Mouse (Mus musculus): ENCODE data around the gene Gm3336.

Gene Gm3336

GRCm38 (mm10) chr8:70718297-70718696 lies at the start of gene Gm3336:
Gm3336 (plus strand) TSS chr8:70718543.
- DNase-seq (ENCODE audit: low spot score): peak; percentile 53

- DNase-seq (ENCODE audit: low spot score): no peak
Measured at GRCm38 (mm10) chr8:70671615-70672324, 46.6 kb upstream of the Gm3336 start.

GRCm38 (mm10) chr8:70672325-70673078 lies 45.8 kb upstream of the Gm3336 start:
- DNase-seq (ENCODE audit: low spot score): no peak

- DNase-seq (ENCODE audit: low spot score): peak; percentile 100
Measured at GRCm38 (mm10) chr8:70673079-70673856, 45.1 kb upstream of the Gm3336 start, which contains the start of gene Lsm4. Lsm4 (plus strand) TSS chr8:70673248.

- DNase-seq (ENCODE audit: low spot score): no peak
Measured at GRCm38 (mm10) chr8:70674109-70674508, 44.2 kb upstream of the Gm3336 start.

- no peak for DNase-seq (ENCODE audit: low spot score)
Measured at GRCm38 (mm10) chr8:70674716-70675115, 43.6 kb upstream of the Gm3336 start.

GRCm38 (mm10) chr8:70675336-70675735 lies 43.0 kb upstream of the Gm3336 start:
- DNase-seq (ENCODE audit: low spot score): no peak

GRCm38 (mm10) chr8:70677451-70678080 lies 40.8 kb upstream of the Gm3336 start:
- no peak for DNase-seq (ENCODE audit: low spot score)

GRCm38 (mm10) chr8:70678679-70679078 lies 39.7 kb upstream of the Gm3336 start:
- DNase-seq (ENCODE audit: low spot score): no peak

GRCm38 (mm10) chr8:70679404-70679803 lies 38.9 kb upstream of the Gm3336 start:
- no peak for DNase-seq (ENCODE audit: low spot score)

- no peak for DNase-seq (ENCODE audit: low spot score)
Measured at GRCm38 (mm10) chr8:70680039-70680438, 38.3 kb upstream of the Gm3336 start.

GRCm38 (mm10) chr8:70681410-70681809 lies 36.9 kb upstream of the Gm3336 start:
- no peak for DNase-seq (ENCODE audit: low spot score)

- peak; percentile 72 for DNase-seq (ENCODE audit: low spot score)
Measured at GRCm38 (mm10) chr8:70682193-70682592, 36.1 kb upstream of the Gm3336 start.

- DNase-seq (ENCODE audit: low spot score): no peak
Measured at GRCm38 (mm10) chr8:70682692-70683091, 35.7 kb upstream of the Gm3336 start.

- no peak for DNase-seq (ENCODE audit: low spot score)
Measured at GRCm38 (mm10) chr8:70684291-70684690, 34.1 kb upstream of the Gm3336 start.

GRCm38 (mm10) chr8:70687576-70687975 lies 30.8 kb upstream of the Gm3336 start:
- no peak for DNase-seq (ENCODE audit: low spot score)

GRCm38 (mm10) chr8:70688136-70688535 lies 30.2 kb upstream of the Gm3336 start:
- no peak for DNase-seq (ENCODE audit: low spot score)

- DNase-seq (ENCODE audit: low spot score): no peak
Measured at GRCm38 (mm10) chr8:70689892-70690390, 28.4 kb upstream of the Gm3336 start.

GRCm38 (mm10) chr8:70691230-70691629 lies 27.1 kb upstream of the Gm3336 start:
- DNase-seq (ENCODE audit: low spot score): no peak

- DNase-seq (ENCODE audit: low spot score): peak; percentile 96
Measured at GRCm38 (mm10) chr8:70691727-70692231, 26.6 kb upstream of the Gm3336 start.

- DNase-seq (ENCODE audit: low spot score): no peak
Measured at GRCm38 (mm10) chr8:70693636-70694035, 24.7 kb upstream of the Gm3336 start.
